Mouse (Mus musculus) midbrain, postnatal 0 days (tissue): ENCODE results near the gene Cacnb1. TPM values are rescaled to one million over a fixed set of nuclear protein-coding genes. Genes with fewer than 3 reads are reported as not detected.

Experiments used
- ATAC-seq: fragments of 200-750 bp; cut with Nextera tagmentation; 2 replicates; pipeline ENCODE4 v1.8.0; 2017; ENCODE audit warnings: moderate number of reproducible peaks, mild to moderate bottlenecking, moderate TSS enrichment, moderate library complexity; ENCODE audit not compliant: low FRiP score
- DNase-seq: peaks from one replicate; pipeline ENCODE4 v3.0.0-alpha.2; 2015; ENCODE audit warnings: low spot score
- H3K27ac ChIP-seq: fragments of 300-500 bp; sonication (generic); 2 replicates; pipeline ENCODE4 v1.5.1; 2014; ENCODE audit warnings: low read depth, mild to moderate bottlenecking, low read length, mixed read lengths
- H3K27me3 ChIP-seq: fragments of 300-500 bp; sonication (generic); 2 replicates; pipeline ENCODE4 v1.6.1; 2014; ENCODE audit warnings: low read length, control low read depth, mixed read lengths; ENCODE audit not compliant: insufficient read depth
- H3K36me3 ChIP-seq: fragments of 300-500 bp; sonication (generic); 2 replicates; pipeline ENCODE4 v1.6.1; 2014; ENCODE audit warnings: low read length, control low read depth, mixed read lengths; ENCODE audit not compliant: insufficient read depth
- H3K4me1 ChIP-seq: fragments of 300-500 bp; sonication (generic); 2 replicates; pipeline ENCODE4 v1.6.1; 2014; ENCODE audit warnings: mild to moderate bottlenecking, control low read depth, antibody characterized with exemption, low read length, mixed read lengths; ENCODE audit not compliant: insufficient read depth
- H3K4me2 ChIP-seq: fragments of 300-500 bp; sonication (generic); 2 replicates; pipeline ENCODE4 v1.6.1; 2014; ENCODE audit warnings: low read depth, mild to moderate bottlenecking, low read length, mixed read lengths; ENCODE audit not compliant: poor library complexity, severe bottlenecking
- H3K4me3 ChIP-seq: fragments of 300-500 bp; sonication (generic); 2 replicates; pipeline ENCODE4 v1.5.1; 2014; ENCODE audit warnings: low read depth, mild to moderate bottlenecking, low read length, moderate library complexity
- H3K9ac ChIP-seq: fragments of 300-500 bp; sonication (generic); replicated peaks from 2 replicates; pipeline ENCODE4 v1.6.1; 2014; ENCODE audit warnings: mild to moderate bottlenecking, low read length, moderate library complexity, mixed read lengths; ENCODE audit not compliant: poor library complexity, severe bottlenecking
- H3K9me3 ChIP-seq: fragments of 300-500 bp; sonication (generic); 2 replicates; pipeline ENCODE4 v1.6.1; 2016; ENCODE audit warnings: low read length, control low read depth
- CTCF ChIP-seq: IDR thresholded peaks from 2 replicates; pipeline ENCODE4 v1.5.1; 2016; ENCODE audit warnings: antibody characterized with exemption, mild to moderate bottlenecking
- WGBS: fragments of 180-500 bp; shearing (Covaris S2); extraction: QIAGEN DNeasy Blood & Tissue Kit; methylation state at CpG from one replicate; pipeline ENCODE4 v1.1.7; 2014; 5-methylcytosine and 5-hydroxymethylcytosine counted together
- polyA plus RNA-seq: library from polyadenylated mRNA; unstranded; fragments of >200 nt; fragmentation: Nextera tagmentation; extraction: Ambion mirVana; gene quantifications from 2 replicates; pipeline ENCODE4 v1.2.1, GENCODE M21; 2015
- total RNA-seq: library from RNA; depleted of rRNA; stranded (reverse); fragments of >200 nt; gene quantifications from 2 replicates; pipeline ENCODE4 v1.2.3, GENCODE M21; 2014

Cacnb1 gene
- total and polyA plus RNA-seq, 2 experiments from 2014 or later, result 63.2 to 96.4 TPM

GRCm38 (mm10) chr11:97987551-97988526 is 35.0 kb downstream of the Cacnb1 start:
- Histone ChIP-seq H3K9ac (peak overlapping the region; percentile 67), H3K9me3 (no peaks in the 10 kb centered on the region), H3K27ac (peak overlapping the region; percentile 77), H3K4me2 (peak overlapping the region; percentile 66), H3K36me3 (no peaks in the 10 kb centered on the region), H3K27me3 (peaks cover 8% of the 10 kb centered on the region), H3K4me3 (peak overlapping the region; percentile 72), H3K4me1 (0 out of 2 replicates have a peak, but pooled peaks cover 5% of the 10 kb centered on the region)
- ATAC-seq (peak; percentile 86), DNase-seq (peak; percentile 97)
- WGBS, result under 1% methylated on average over 42 of the region's 42 CpGs
- peak; percentile 94 for TF ChIP-seq CTCF

GRCm38 (mm10) chr11:97986738-97987465 is 35.9 kb downstream of the Cacnb1 start:
- H3K27me3 ChIP-seq, result peaks cover 8% of the 10 kb centered on the region

GRCm38 (mm10) chr11:97985727-97986677 is 36.8 kb downstream of the Cacnb1 start, which contains the start of gene Plxdc1:
Gene Plxdc1 (minus strand): TSS chr11:97986444.
- ATAC-seq, result no peak
- H3K27me3 ChIP-seq, result peaks cover 8% of the 10 kb centered on the region
- TF ChIP-seq CTCF, result no peak
- peak within 1 kb of the TSS; percentile 63 for H3K9ac ChIP-seq
- WGBS, result 3% methylated on average over 67 of the region's 74 CpGs
- peak within 1 kb of the TSS; percentile 72 for H3K4me3 ChIP-seq
- H3K4me1 ChIP-seq, result 0 out of 2 replicates have a peak, but pooled peaks cover 5% of the 10 kb centered on the region
- no peaks in the 10 kb centered on the region for H3K9me3 ChIP-seq
- no peak for DNase-seq
- peak within 1 kb of the TSS; percentile 79 for H3K4me2 ChIP-seq
- H3K27ac ChIP-seq, result no peak within 1 kb of the TSS
- no peaks in the 10 kb centered on the region for H3K36me3 ChIP-seq

More at GRCm38 (mm10) chr11:97986738-97987465, 35.9 kb downstream of the Cacnb1 start:
- no peaks in the 10 kb centered on the region for H3K36me3 ChIP-seq
- no peak for TF ChIP-seq CTCF
- 37% methylated on average over 12 of the region's 17 CpGs for WGBS
- no peak overlapping the region for H3K27ac ChIP-seq
- no peak for ATAC-seq
- no peaks in the 10 kb centered on the region for H3K9me3 ChIP-seq
- 0 out of 2 replicates have a peak, but pooled peaks cover 5% of the 10 kb centered on the region for H3K4me1 ChIP-seq
- H3K4me2 ChIP-seq, result peak overlapping the region; percentile 79
- DNase-seq, result no peak
- peak overlapping the region; percentile 72 for H3K4me3 ChIP-seq
- H3K9ac ChIP-seq, result peak overlapping the region; percentile 63

- 75% methylated on average over 1 of the region's 1 CpGs for WGBS
- ATAC-seq, result no peak
- H3K36me3 ChIP-seq, result no peaks in the 10 kb centered on the region
These were observed 38.9 kb downstream of the Cacnb1 start for GRCm38 (mm10) chr11:97983983-97984382.

GRCm38 (mm10) chr11:97983506-97983905 is 39.3 kb downstream of the Cacnb1 start:
- no peaks in the 10 kb centered on the region for H3K4me1 ChIP-seq
- H3K27ac ChIP-seq, result no peak overlapping the region
- no peaks in the 10 kb centered on the region for H3K9me3 ChIP-seq
- no peak for TF ChIP-seq CTCF
- no peaks in the 10 kb centered on the region for H3K36me3 ChIP-seq
- DNase-seq (no peak), ATAC-seq (no peak)
- no peak overlapping the region for H3K4me3 ChIP-seq
- whole genome bisulfite sequencing, result 89% methylated on average over 3 of the region's 3 CpGs
- H3K27me3 ChIP-seq, result peaks cover 8% of the 10 kb centered on the region
- no peak overlapping the region for H3K9ac ChIP-seq
- no peak overlapping the region for H3K4me2 ChIP-seq

More at GRCm38 (mm10) chr11:97983983-97984382, 38.9 kb downstream of the Cacnb1 start:
- no peak overlapping the region for H3K4me2 ChIP-seq
- DNase-seq, result no peak
- peaks cover 8% of the 10 kb centered on the region for H3K27me3 ChIP-seq
- no peaks in the 10 kb centered on the region for H3K4me1 ChIP-seq
- no peak overlapping the region for H3K9ac ChIP-seq
- H3K27ac ChIP-seq, result no peak overlapping the region
- TF ChIP-seq CTCF, result no peak
- H3K9me3 ChIP-seq, result no peaks in the 10 kb centered on the region
- no peak overlapping the region for H3K4me3 ChIP-seq
